Mouse (Mus musculus): ENCODE measurements around the gene Vps29. TPM values are rescaled to one million over a fixed set of nuclear protein-coding genes. Genes with fewer than 3 reads are reported as not detected.

The Vps29 gene
- polyA plus RNA-seq, 1 experiment from 2014 or later: 220 TPM

- Histone ChIP-seq H3K9ac (ENCODE audit: low read depth, low read length) (no peak overlapping the region), H3K4me3 (ENCODE audit: low read depth, low read length) (no peak overlapping the region), H3K27me3 (ENCODE audit: control insufficient read depth, insufficient read depth, low read length) (no peaks in the 10 kb centered on the region), H3K27ac (ENCODE audit: low read depth, low read length) (no peak overlapping the region), H3K4me2 (replicated peaks; ENCODE audit: low read depth, low read length) (no peak overlapping the region), H3K9me3 (ENCODE audit: control insufficient read depth, low read length) (no peaks in the 10 kb centered on the region), H3K36me3 (ENCODE audit: control insufficient read depth, insufficient read depth, low read length) (peaks cover 6% of the 10 kb centered on the region), H3K4me1 (replicated peaks; ENCODE audit: control insufficient read depth, insufficient read depth, low read length) (no peaks in the 10 kb centered on the region)
- ATAC-seq (ENCODE audit: low FRiP score) (no peak), DNase-seq (ENCODE audit: low spot score) (no peak)
- WGBS: 86% methylated on average over 18 of the region's 18 CpGs
These were observed 46.6 kb downstream of the Vps29 start for GRCm38 (mm10) chr5:122400628-122401302.

- Histone ChIP-seq H3K4me1 (replicated peaks; ENCODE audit: control insufficient read depth, insufficient read depth, low read length) (no peaks in the 10 kb centered on the region), H3K36me3 (ENCODE audit: control insufficient read depth, insufficient read depth, low read length) (peaks cover 8% of the 10 kb centered on the region), H3K4me3 (ENCODE audit: low read depth, low read length) (no peak overlapping the region)
These were observed 47.1 kb downstream of the Vps29 start for GRCm38 (mm10) chr5:122401303-122401640.

GRCm38 (mm10) chr5:122402160-122402559 lies 48.0 kb downstream of the Vps29 start:
- H3K4me3 ChIP-seq (ENCODE audit: low read depth, low read length): no peak overlapping the region
- H3K36me3 ChIP-seq (ENCODE audit: control insufficient read depth, insufficient read depth, low read length): peaks cover 12% of the 10 kb centered on the region
- no peaks in the 10 kb centered on the region for H3K4me1 ChIP-seq (replicated peaks; ENCODE audit: control insufficient read depth, insufficient read depth, low read length)
- no peaks in the 10 kb centered on the region for H3K27me3 ChIP-seq (ENCODE audit: control insufficient read depth, insufficient read depth, low read length)
- H3K27ac ChIP-seq (ENCODE audit: low read depth, low read length): no peak overlapping the region
- no peak overlapping the region for H3K4me2 ChIP-seq (replicated peaks; ENCODE audit: low read depth, low read length)
- no peak for ATAC-seq (ENCODE audit: low FRiP score)
- H3K9ac ChIP-seq (ENCODE audit: low read depth, low read length): no peak overlapping the region
- DNase-seq (ENCODE audit: low spot score): no peak
- 86% methylated on average over 13 of the region's 13 CpGs for WGBS
- no peaks in the 10 kb centered on the region for H3K9me3 ChIP-seq (ENCODE audit: control insufficient read depth, low read length)

More at GRCm38 (mm10) chr5:122401303-122401640, 47.1 kb downstream of the Vps29 start:
- H3K4me2 ChIP-seq (replicated peaks; ENCODE audit: low read depth, low read length): no peak overlapping the region
- 24% methylated on average over 8 of the region's 8 CpGs for WGBS
- no peaks in the 10 kb centered on the region for H3K9me3 ChIP-seq (ENCODE audit: control insufficient read depth, low read length)
- ATAC-seq (ENCODE audit: low FRiP score): no peak
- peak; percentile 77 for DNase-seq (ENCODE audit: low spot score)
- no peaks in the 10 kb centered on the region for H3K27me3 ChIP-seq (ENCODE audit: control insufficient read depth, insufficient read depth, low read length)
- no peak overlapping the region for H3K9ac ChIP-seq (ENCODE audit: low read depth, low read length)
- no peak overlapping the region for H3K27ac ChIP-seq (ENCODE audit: low read depth, low read length)

GRCm38 (mm10) chr5:122402772-122403171 lies 48.6 kb downstream of the Vps29 start:
- DNase-seq (ENCODE audit: low spot score) (no peak), ATAC-seq (ENCODE audit: low FRiP score) (no peak)
- H3K4me3 ChIP-seq (ENCODE audit: low read depth, low read length): no peak overlapping the region
- WGBS: 90% methylated on average over 5 of the region's 5 CpGs
- H3K4me2 ChIP-seq (replicated peaks; ENCODE audit: low read depth, low read length): no peak overlapping the region
- H3K36me3 ChIP-seq (ENCODE audit: control insufficient read depth, insufficient read depth, low read length): peaks cover 12% of the 10 kb centered on the region
- no peaks in the 10 kb centered on the region for H3K9me3 ChIP-seq (ENCODE audit: control insufficient read depth, low read length)
- H3K27ac ChIP-seq (ENCODE audit: low read depth, low read length): no peak overlapping the region
- H3K9ac ChIP-seq (ENCODE audit: low read depth, low read length): no peak overlapping the region
- H3K27me3 ChIP-seq (ENCODE audit: control insufficient read depth, insufficient read depth, low read length): no peaks in the 10 kb centered on the region
- H3K4me1 ChIP-seq (replicated peaks; ENCODE audit: control insufficient read depth, insufficient read depth, low read length): no peaks in the 10 kb centered on the region

- Histone ChIP-seq H3K9me3 (ENCODE audit: control insufficient read depth, low read length) (no peaks in the 10 kb centered on the region), H3K27me3 (ENCODE audit: control insufficient read depth, insufficient read depth, low read length) (no peaks in the 10 kb centered on the region), H3K9ac (ENCODE audit: low read depth, low read length) (no peak overlapping the region), H3K27ac (ENCODE audit: low read depth, low read length) (no peak overlapping the region), H3K4me1 (replicated peaks; ENCODE audit: control insufficient read depth, insufficient read depth, low read length) (no peaks in the 10 kb centered on the region), H3K4me2 (replicated peaks; ENCODE audit: low read depth, low read length) (no peak overlapping the region), H3K4me3 (ENCODE audit: low read depth, low read length) (no peak overlapping the region), H3K36me3 (ENCODE audit: control insufficient read depth, insufficient read depth, low read length) (peaks cover 12% of the 10 kb centered on the region)
- 93% methylated on average over 12 of the region's 12 CpGs for WGBS
- no peak for DNase-seq (ENCODE audit: low spot score)
- no peak for ATAC-seq (ENCODE audit: low FRiP score)
These were observed 49.2 kb downstream of the Vps29 start for GRCm38 (mm10) chr5:122403362-122403761.

- H3K4me3 ChIP-seq (ENCODE audit: low read depth, low read length): no peak overlapping the region
- ATAC-seq (ENCODE audit: low FRiP score): no peak
These were observed 51.4 kb downstream of the Vps29 start for GRCm38 (mm10) chr5:122405537-122405936.

DNA sequence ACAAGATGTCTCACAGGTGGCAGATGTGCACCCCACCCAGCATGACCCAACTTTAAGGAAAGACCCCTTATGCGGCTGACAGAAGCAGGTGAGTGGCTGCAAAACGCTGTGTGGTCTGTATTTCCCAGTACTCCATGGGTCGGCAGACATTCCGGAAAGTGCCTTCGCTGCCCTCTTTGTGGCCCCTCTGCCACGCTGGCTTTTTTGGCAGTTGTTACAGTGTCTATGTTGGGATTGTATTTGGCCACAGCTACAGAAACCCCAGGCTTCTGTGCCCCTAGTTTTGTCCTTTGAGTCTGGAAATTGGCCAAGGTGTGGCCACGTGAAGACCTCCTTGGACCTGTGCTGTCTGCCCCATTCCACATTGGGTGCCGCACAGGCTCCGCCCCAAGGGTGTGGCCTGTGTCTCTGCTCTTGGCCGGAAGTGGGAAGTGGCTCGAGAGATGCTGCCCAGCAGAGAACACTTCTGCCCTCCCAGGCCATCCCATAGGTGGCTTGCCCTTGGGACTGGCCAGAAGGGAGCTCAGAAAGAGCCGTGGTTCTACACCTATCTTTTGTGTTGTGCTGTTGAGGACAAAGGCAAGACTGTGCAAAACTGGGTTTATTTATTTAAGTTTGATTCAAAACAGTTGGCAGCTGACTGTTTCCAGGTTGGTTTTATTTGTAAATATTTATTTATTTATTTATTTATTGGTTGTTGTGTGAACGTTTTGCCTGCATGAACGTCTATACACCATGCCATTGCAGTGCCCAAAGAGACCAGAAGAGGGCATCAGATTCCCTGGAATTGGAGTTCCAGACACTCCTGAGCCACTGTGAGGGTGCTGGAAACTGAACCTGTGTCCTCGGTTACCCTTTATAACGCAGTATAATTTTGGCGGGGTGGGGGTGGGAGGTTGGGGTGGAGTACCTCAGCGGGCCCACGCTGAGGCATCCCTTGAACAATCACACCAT lies 55.8 kb downstream of the Vps29 start:
- H3K9ac ChIP-seq (ENCODE audit: low read depth, low read length): no peak overlapping the region
- no peak overlapping the region for H3K4me2 ChIP-seq (replicated peaks; ENCODE audit: low read depth, low read length)
- H3K4me1 ChIP-seq (replicated peaks; ENCODE audit: control insufficient read depth, insufficient read depth, low read length): no peaks in the 10 kb centered on the region
- no peak overlapping the region for H3K4me3 ChIP-seq (ENCODE audit: low read depth, low read length)
- ATAC-seq (ENCODE audit: low FRiP score) (no peak), DNase-seq (ENCODE audit: low spot score) (no peak)
- H3K27me3 ChIP-seq (ENCODE audit: control insufficient read depth, insufficient read depth, low read length): no peaks in the 10 kb centered on the region
- 84% methylated on average over 19 of the region's 19 CpGs for WGBS
- peaks cover 9% of the 10 kb centered on the region; the same call in 1 of the 2 replicates for H3K36me3 ChIP-seq (ENCODE audit: control insufficient read depth, insufficient read depth, low read length)
- no peaks in the 10 kb centered on the region for H3K9me3 ChIP-seq (ENCODE audit: control insufficient read depth, low read length)
- H3K27ac ChIP-seq (ENCODE audit: low read depth, low read length): no peak overlapping the region

More at GRCm38 (mm10) chr5:122405537-122405936, 51.4 kb downstream of the Vps29 start:
- H3K27me3 ChIP-seq (ENCODE audit: control insufficient read depth, insufficient read depth, low read length): no peaks in the 10 kb centered on the region
- DNase-seq (ENCODE audit: low spot score): no peak
- no peaks in the 10 kb centered on the region for H3K4me1 ChIP-seq (replicated peaks; ENCODE audit: control insufficient read depth, insufficient read depth, low read length)
- H3K9ac ChIP-seq (ENCODE audit: low read depth, low read length): no peak overlapping the region
- 96% methylated on average over 10 of the region's 10 CpGs for WGBS
- H3K4me2 ChIP-seq (replicated peaks; ENCODE audit: low read depth, low read length): no peak overlapping the region
- H3K9me3 ChIP-seq (ENCODE audit: control insufficient read depth, low read length): no peaks in the 10 kb centered on the region
- H3K36me3 ChIP-seq (ENCODE audit: control insufficient read depth, insufficient read depth, low read length): peaks cover 14% of the 10 kb centered on the region
- H3K27ac ChIP-seq (ENCODE audit: low read depth, low read length): no peak overlapping the region

- Histone ChIP-seq H3K4me1 (replicated peaks; ENCODE audit: control insufficient read depth, insufficient read depth, low read length) (no peaks in the 10 kb centered on the region), H3K27ac (ENCODE audit: low read depth, low read length) (no peak overlapping the region), H3K9ac (ENCODE audit: low read depth, low read length) (no peak overlapping the region), H3K9me3 (ENCODE audit: control insufficient read depth, low read length) (no peaks in the 10 kb centered on the region), H3K27me3 (ENCODE audit: control insufficient read depth, insufficient read depth, low read length) (no peaks in the 10 kb centered on the region), H3K4me2 (replicated peaks; ENCODE audit: low read depth, low read length) (no peak overlapping the region), H3K36me3 (ENCODE audit: control insufficient read depth, insufficient read depth, low read length) (0 out of 2 replicates have a peak, but pooled peaks cover 2% of the 10 kb centered on the region), H3K4me3 (ENCODE audit: low read depth, low read length) (no peak overlapping the region)
- ATAC-seq (ENCODE audit: low FRiP score): no peak
- 86% methylated on average over 5 of the region's 5 CpGs for WGBS
- DNase-seq (ENCODE audit: low spot score): no peak
These were observed 57.7 kb downstream of the Vps29 start for GRCm38 (mm10) chr5:122411892-122412291.
